Mouse (Mus musculus) megakaryocyte, embryonic 14.5 days (primary cell): ENCODE measurements around the gene Cntln. TPM values are rescaled to one million over a fixed set of nuclear protein-coding genes. Genes with fewer than 3 reads are reported as not detected.

ENCODE experiments used
- H3K27me3 ChIP-seq: replicated peaks from 2 replicates; pipeline ENCODE3; 2012; ENCODE audit warnings: inconsistent platforms
- H3K36me3 ChIP-seq: replicated peaks from 2 replicates; pipeline ENCODE3; 2012; ENCODE audit warnings: low read length, inconsistent platforms, mixed read lengths
- H3K4me1 ChIP-seq: 2 replicates; pipeline ENCODE4 v1.6.1; 2012; ENCODE audit warnings: inconsistent platforms
- H3K4me3 ChIP-seq: replicated peaks from 2 replicates; pipeline ENCODE3; 2012; ENCODE audit warnings: moderate library complexity, mild to moderate bottlenecking, inconsistent platforms
- H3K9me3 ChIP-seq: 2 replicates; pipeline ENCODE4 v1.6.1; 2012; ENCODE audit warnings: inconsistent platforms
- FLI1 ChIP-seq: IDR thresholded peaks from 2 replicates; pipeline ENCODE4 v1.6.1; 2012; ENCODE audit warnings: low read length, inconsistent platforms, mixed read lengths
- GATA1 ChIP-seq: IDR thresholded peaks from 3 replicates; pipeline ENCODE4 v1.6.1; 2012; ENCODE audit warnings: mixed read lengths, low read length, inconsistent platforms, borderline replicate concordance
- polyA plus RNA-seq: library from polyadenylated mRNA; stranded (reverse); fragments of >175 nt; gene quantifications from 2 replicates; pipeline ENCODE4 v1.2.3, GENCODE M21; 2012; ENCODE audit warnings: low replicate concordance; ENCODE audit not compliant: insufficient read depth

Cntln gene
- polyA plus RNA-seq, 1 experiment: 0.84 TPM

- no peak for TF ChIP-seq FLI1
- no peak for TF ChIP-seq GATA1
- Histone ChIP-seq H3K36me3 (peaks cover 11% of the 10 kb centered on the region), H3K9me3 (no peaks in the 10 kb centered on the region), H3K27me3 (no peaks in the 10 kb centered on the region), H3K4me1 (no peaks in the 10 kb centered on the region), H3K4me3 (no peak overlapping the region)
Measured at GRCm38 (mm10) chr4:85045748-85046147, 161.6 kb downstream of the Cntln start.

- H3K4me3 ChIP-seq: no peak overlapping the region
- peaks cover 11% of the 10 kb centered on the region for H3K36me3 ChIP-seq
- TF ChIP-seq FLI1 (no peak), GATA1 (no peak)
- no peaks in the 10 kb centered on the region for H3K9me3 ChIP-seq
- H3K27me3 ChIP-seq: no peaks in the 10 kb centered on the region
- H3K4me1 ChIP-seq: no peaks in the 10 kb centered on the region
Measured at GRCm38 (mm10) chr4:85049933-85050553, 165.9 kb downstream of the Cntln start.

- Histone ChIP-seq H3K4me1 (0 out of 2 replicates have a peak, but pooled peaks cover 4% of the 10 kb centered on the region), H3K9me3 (no peaks in the 10 kb centered on the region), H3K27me3 (no peaks in the 10 kb centered on the region), H3K4me3 (no peak overlapping the region), H3K36me3 (peaks cover 18% of the 10 kb centered on the region)
- TF ChIP-seq GATA1 (no peak), FLI1 (no peak)
Measured at GRCm38 (mm10) chr4:85054616-85055015, 170.5 kb downstream of the Cntln start.

DNA sequence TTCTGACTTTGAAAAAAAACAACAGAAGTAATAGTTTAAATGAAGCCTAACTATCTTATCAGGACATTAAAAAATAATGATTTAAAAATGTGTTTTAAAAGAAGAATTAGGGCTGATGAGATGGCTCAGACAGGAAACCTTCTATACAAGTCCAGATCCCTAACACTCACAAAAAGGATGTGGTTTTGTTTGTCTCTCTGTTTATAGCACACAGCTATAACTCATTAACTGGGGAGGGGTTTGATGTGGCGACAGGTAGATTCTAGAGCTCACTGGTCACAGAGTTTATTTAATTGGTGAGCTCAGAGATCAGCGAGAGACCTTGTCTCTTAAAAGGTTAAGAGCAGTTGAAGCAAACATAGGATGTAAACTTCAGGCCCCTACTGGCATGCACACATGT, 175.5 kb downstream of the Cntln start:
- Histone ChIP-seq H3K4me1 (peaks cover 8% of the 10 kb centered on the region; the same call in 1 of the 2 replicates), H3K9me3 (no peaks in the 10 kb centered on the region), H3K27me3 (no peaks in the 10 kb centered on the region), H3K36me3 (peaks cover 8% of the 10 kb centered on the region), H3K4me3 (no peak overlapping the region)
- TF ChIP-seq FLI1: no peak
- TF ChIP-seq GATA1: no peak

GRCm38 (mm10) chr4:85061676-85062075, 177.6 kb downstream of the Cntln start:
- no peak overlapping the region for H3K4me3 ChIP-seq
- H3K36me3 ChIP-seq: peaks cover 2% of the 10 kb centered on the region
- no peaks in the 10 kb centered on the region for H3K27me3 ChIP-seq
- H3K4me1 ChIP-seq: peaks cover 8% of the 10 kb centered on the region; the same call in 1 of the 2 replicates
- no peaks in the 10 kb centered on the region for H3K9me3 ChIP-seq
- TF ChIP-seq FLI1 (no peak), GATA1 (no peak)

GRCm38 (mm10) chr4:85096033-85096432, 211.9 kb downstream of the Cntln start:
- peaks cover 16% of the 10 kb centered on the region for H3K36me3 ChIP-seq
- H3K9me3 ChIP-seq: no peaks in the 10 kb centered on the region
- no peaks in the 10 kb centered on the region for H3K27me3 ChIP-seq
- no peak overlapping the region for H3K4me3 ChIP-seq
- no peak for TF ChIP-seq FLI1
- TF ChIP-seq GATA1: no peak
- H3K4me1 ChIP-seq: peaks cover 3% of the 10 kb centered on the region; the same call in 1 of the 2 replicates

- H3K27me3 ChIP-seq: no peaks in the 10 kb centered on the region
- H3K36me3 ChIP-seq: peaks cover 19% of the 10 kb centered on the region
- TF ChIP-seq FLI1 (no peak), GATA1 (no peak)
- no peak overlapping the region for H3K4me3 ChIP-seq
- peaks cover 3% of the 10 kb centered on the region; the same call in 1 of the 2 replicates for H3K4me1 ChIP-seq
- H3K9me3 ChIP-seq: no peaks in the 10 kb centered on the region
Measured at GRCm38 (mm10) chr4:85096682-85097081, 212.6 kb downstream of the Cntln start.

DNA sequence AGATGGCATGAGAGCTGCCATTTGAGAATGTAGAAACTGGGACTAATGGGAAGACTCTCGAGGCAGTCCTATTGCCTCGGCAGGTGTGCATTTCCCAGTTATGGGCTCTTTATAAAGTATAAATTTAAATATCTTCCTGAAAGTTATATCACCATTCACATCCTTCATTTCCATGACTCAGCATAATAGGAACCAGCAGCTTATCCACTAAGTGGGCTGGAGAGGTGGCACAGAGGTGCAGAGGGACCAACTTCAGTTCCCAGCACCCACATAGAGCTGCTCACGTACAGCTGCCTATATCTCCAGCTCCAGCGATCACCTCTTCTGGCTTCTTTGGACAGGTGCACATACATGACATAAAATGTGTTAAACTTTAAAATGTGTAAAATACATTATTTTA, 218.1 kb downstream of the Cntln start:
- Histone ChIP-seq H3K36me3 (peaks cover 21% of the 10 kb centered on the region), H3K9me3 (no peaks in the 10 kb centered on the region), H3K27me3 (no peaks in the 10 kb centered on the region), H3K4me1 (peaks cover 6% of the 10 kb centered on the region; the same call in 1 of the 2 replicates), H3K4me3 (no peak overlapping the region)
- TF ChIP-seq FLI1: no peak
- no peak for TF ChIP-seq GATA1

- TF ChIP-seq FLI1 (no peak), GATA1 (no peak)
- Histone ChIP-seq H3K27me3 (no peaks in the 10 kb centered on the region), H3K4me3 (no peak overlapping the region), H3K4me1 (peaks cover 6% of the 10 kb centered on the region; the same call in 1 of the 2 replicates), H3K36me3 (peaks cover 14% of the 10 kb centered on the region), H3K9me3 (no peaks in the 10 kb centered on the region)
Measured at GRCm38 (mm10) chr4:85106416-85106815, 222.3 kb downstream of the Cntln start.

GRCm38 (mm10) chr4:85106961-85107360, 222.9 kb downstream of the Cntln start:
- Histone ChIP-seq H3K36me3 (peaks cover 10% of the 10 kb centered on the region), H3K4me3 (no peak overlapping the region), H3K27me3 (no peaks in the 10 kb centered on the region), H3K4me1 (peaks cover 6% of the 10 kb centered on the region; the same call in 1 of the 2 replicates), H3K9me3 (no peaks in the 10 kb centered on the region)
- no peak for TF ChIP-seq GATA1
- TF ChIP-seq FLI1: no peak
